Mouse (Mus musculus) retina, embryonic 14.5 days (tissue): ENCODE data around the gene Bicc1.
"Not testable (repeated sequence)": the region's sequence is repeated elsewhere in the genome, so short reads cannot be mapped to it uniquely, and the experiment has no call there.

ENCODE experiments used
- DNase-seq: peaks from one replicate; pipeline ENCODE4 v3.0.0-alpha.2; 2015; ENCODE audit warnings: low spot score

Gene Bicc1

GRCm38 (mm10) chr10:70996051-70996450 lies 163.4 kb downstream of the Bicc1 start:
- no peak for DNase-seq

GRCm38 (mm10) chr10:70994135-70994497 lies 165.4 kb downstream of the Bicc1 start:
- no peak for DNase-seq

- DNase-seq, result peak; percentile 20
These were observed 165.9 kb downstream of the Bicc1 start for GRCm38 (mm10) chr10:70993497-70994134.

- DNase-seq, result no peak
These were observed 172.1 kb downstream of the Bicc1 start for GRCm38 (mm10) chr10:70987396-70987795.

GRCm38 (mm10) chr10:70983036-70983670 lies 176.3 kb downstream of the Bicc1 start:
- DNase-seq, result no peak

GRCm38 (mm10) chr10:70982156-70982555 lies 177.3 kb downstream of the Bicc1 start:
- DNase-seq, result no peak

GRCm38 (mm10) chr10:70979657-70980056 lies 179.8 kb downstream of the Bicc1 start:
- DNase-seq, result no peak

- DNase-seq, result no peak
These were observed 182.4 kb downstream of the Bicc1 start for GRCm38 (mm10) chr10:70977141-70977540.

- no peak for DNase-seq
These were observed 182.9 kb downstream of the Bicc1 start for GRCm38 (mm10) chr10:70976633-70977032.

GRCm38 (mm10) chr10:70971156-70971555 lies 188.3 kb downstream of the Bicc1 start:
- no peak for DNase-seq

- no peak for DNase-seq
These were observed 190.4 kb downstream of the Bicc1 start for GRCm38 (mm10) chr10:70968848-70969683.

GRCm38 (mm10) chr10:70966642-70967345 lies 192.7 kb downstream of the Bicc1 start:
- DNase-seq, result no peak

- DNase-seq, result peak; percentile 31
These were observed 194.8 kb downstream of the Bicc1 start for GRCm38 (mm10) chr10:70964706-70965105.

GRCm38 (mm10) chr10:70963599-70964193 lies 195.8 kb downstream of the Bicc1 start:
- DNase-seq, result peak; percentile 91

- DNase-seq, result no peak
These were observed 197.9 kb downstream of the Bicc1 start for GRCm38 (mm10) chr10:70961641-70962040.

- not testable (repeated sequence) for DNase-seq
These were observed 199.1 kb downstream of the Bicc1 start for GRCm38 (mm10) chr10:70960396-70960795.

GRCm38 (mm10) chr10:70952770-70953147 lies 206.7 kb downstream of the Bicc1 start:
- DNase-seq, result no peak

- DNase-seq, result peak; percentile 31
These were observed 207.3 kb downstream of the Bicc1 start for GRCm38 (mm10) chr10:70952056-70952769.

- DNase-seq, result no peak
These were observed 209.4 kb downstream of the Bicc1 start for GRCm38 (mm10) chr10:70950105-70950424.

GRCm38 (mm10) chr10:70949254-70950104 lies 210.0 kb downstream of the Bicc1 start:
- DNase-seq, result peak; percentile 59
